Mouse (Mus musculus): ENCODE measurements around the gene Aqp11. TPM values are rescaled to one million over a fixed set of nuclear protein-coding genes. Genes with fewer than 3 reads are reported as not detected.

Gene Aqp11
- polyA plus RNA-seq (2014; fragmentation: Nextera tagmentation; extraction: Ambion mirVana): 5.7 and 6.2 TPM in 2 replicates

DNA sequence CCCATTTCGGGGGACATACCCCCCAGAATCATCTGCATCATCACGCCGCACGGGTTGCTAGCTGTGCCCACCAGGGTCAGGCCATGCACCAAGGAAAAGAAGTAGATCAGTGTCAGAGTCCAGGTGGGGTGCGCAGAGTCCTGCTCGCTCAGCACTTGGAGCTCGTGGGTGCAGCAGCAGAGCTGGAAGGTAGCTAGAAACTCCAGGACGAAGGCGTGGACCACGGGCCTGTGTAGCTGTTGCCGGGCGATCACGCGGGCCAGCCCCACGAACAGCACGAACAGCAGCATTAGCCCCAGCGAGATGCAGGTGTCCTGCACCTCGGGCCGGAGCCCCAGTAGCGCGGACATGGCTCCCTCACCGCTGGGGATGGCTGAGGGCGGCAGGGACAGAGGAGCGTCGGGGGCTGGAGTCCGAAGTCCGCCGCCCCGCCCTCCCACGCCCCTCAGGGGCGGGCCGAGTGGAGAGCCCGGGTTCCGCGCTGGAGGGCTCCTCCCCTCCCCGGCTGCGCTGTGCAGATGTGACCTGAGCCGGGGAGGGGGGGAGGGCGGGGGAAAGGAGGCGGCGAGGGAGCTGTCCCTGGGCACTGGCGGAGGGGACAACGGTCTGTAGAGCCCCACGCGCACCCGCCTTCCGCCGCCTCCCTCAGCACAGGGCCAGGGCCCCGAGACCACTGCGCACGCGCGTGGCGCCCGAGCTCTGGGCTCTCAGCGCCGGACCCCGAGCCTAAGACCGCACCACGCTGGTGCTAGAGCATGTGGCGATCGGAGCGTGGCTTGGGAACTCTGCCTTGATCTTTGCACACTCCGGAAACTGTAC is at the start of gene Aqp11:
Gene Aqp11 (minus strand): TSS at position 652 of the 819 bp plus-strand sequence.
- Histone ChIP-seq H3K27ac (ENCODE audit: low read depth, low read length) (0 out of 2 replicates have a peak within 1 kb of the TSS, but pooled peaks have one; percentile 10), H3K4me3 (ENCODE audit: low read depth, low read length) (peak within 1 kb of the TSS; percentile 57), H3K9ac (ENCODE audit: low read length) (peak within 1 kb of the TSS; percentile 69), H3K27me3 (ENCODE audit: control insufficient read depth, insufficient read depth, low read length) (no peaks in the 10 kb centered on the region), H3K4me1 (ENCODE audit: control insufficient read depth, insufficient read depth, low read length) (peaks cover 7% of the 10 kb centered on the region; the same call in 1 of the 2 replicates), H3K9me3 (ENCODE audit: control insufficient read depth, low read length) (no peaks in the 10 kb centered on the region), H3K4me2 (ENCODE audit: low read depth) (peak within 1 kb of the TSS; percentile 96), H3K36me3 (ENCODE audit: control insufficient read depth, insufficient read depth, low read length) (no peaks in the 10 kb centered on the region)
- DNase-seq (ENCODE audit: low spot score) (peak; percentile 91), ATAC-seq (ENCODE audit: insufficient read depth, low FRiP score, low TSS enrichment) (peak; percentile 91)
- WGBS: under 1% methylated on average over 60 of the region's 64 CpGs

DNA sequence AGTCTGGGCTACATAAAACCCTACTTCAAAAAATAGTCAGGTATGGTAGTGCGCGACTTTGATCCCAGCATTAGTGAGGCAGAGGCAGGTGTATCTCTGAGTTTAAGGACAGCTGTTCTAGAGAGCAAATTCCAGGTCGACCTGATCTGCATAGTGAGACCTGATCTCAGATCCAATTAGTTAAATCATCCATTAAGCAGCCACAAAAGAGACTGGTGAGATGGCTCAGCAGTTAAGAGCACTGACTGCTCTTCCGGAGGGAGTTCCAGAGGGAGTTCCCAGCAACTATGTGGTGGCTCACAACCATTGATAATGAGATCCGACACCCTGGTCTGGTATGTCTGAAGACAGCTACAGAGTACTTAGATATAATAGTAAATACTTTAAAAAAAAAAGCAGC is 45.4 kb upstream of the Aqp11 start:
- Histone ChIP-seq H3K27me3 (ENCODE audit: control insufficient read depth, insufficient read depth, low read length) (no peaks in the 10 kb centered on the region), H3K4me2 (ENCODE audit: low read depth) (no peak overlapping the region), H3K4me1 (ENCODE audit: control insufficient read depth, insufficient read depth, low read length) (no peaks in the 10 kb centered on the region), H3K9ac (ENCODE audit: low read length) (no peak overlapping the region), H3K27ac (ENCODE audit: low read depth, low read length) (no peak overlapping the region), H3K36me3 (ENCODE audit: control insufficient read depth, insufficient read depth, low read length) (no peaks in the 10 kb centered on the region), H3K9me3 (ENCODE audit: control insufficient read depth, low read length) (no peaks in the 10 kb centered on the region), H3K4me3 (ENCODE audit: low read depth, low read length) (no peak overlapping the region)
- no peak for ATAC-seq (ENCODE audit: insufficient read depth, low FRiP score, low TSS enrichment)
- 59% methylated on average over 5 of the region's 5 CpGs for WGBS
- no peak for DNase-seq (ENCODE audit: low spot score)

- no peak overlapping the region for H3K27ac ChIP-seq (ENCODE audit: low read depth, low read length)
- no peak overlapping the region for H3K4me3 ChIP-seq (ENCODE audit: low read depth, low read length)
- no peaks in the 10 kb centered on the region for H3K27me3 ChIP-seq (ENCODE audit: control insufficient read depth, insufficient read depth, low read length)
- ATAC-seq (ENCODE audit: insufficient read depth, low FRiP score, low TSS enrichment) (no peak), DNase-seq (ENCODE audit: low spot score) (no peak)
- no peaks in the 10 kb centered on the region for H3K36me3 ChIP-seq (ENCODE audit: control insufficient read depth, insufficient read depth, low read length)
- H3K9me3 ChIP-seq (ENCODE audit: control insufficient read depth, low read length): no peaks in the 10 kb centered on the region
- H3K9ac ChIP-seq (ENCODE audit: low read length): no peak overlapping the region
- H3K4me2 ChIP-seq (ENCODE audit: low read depth): no peak overlapping the region
- no peaks in the 10 kb centered on the region for H3K4me1 ChIP-seq (ENCODE audit: control insufficient read depth, insufficient read depth, low read length)
- WGBS: 75% methylated on average over 8 of the region's 8 CpGs
Observed at GRCm38 (mm10) chr7:97781496-97781895, 43.4 kb upstream of the Aqp11 start.

DNA sequence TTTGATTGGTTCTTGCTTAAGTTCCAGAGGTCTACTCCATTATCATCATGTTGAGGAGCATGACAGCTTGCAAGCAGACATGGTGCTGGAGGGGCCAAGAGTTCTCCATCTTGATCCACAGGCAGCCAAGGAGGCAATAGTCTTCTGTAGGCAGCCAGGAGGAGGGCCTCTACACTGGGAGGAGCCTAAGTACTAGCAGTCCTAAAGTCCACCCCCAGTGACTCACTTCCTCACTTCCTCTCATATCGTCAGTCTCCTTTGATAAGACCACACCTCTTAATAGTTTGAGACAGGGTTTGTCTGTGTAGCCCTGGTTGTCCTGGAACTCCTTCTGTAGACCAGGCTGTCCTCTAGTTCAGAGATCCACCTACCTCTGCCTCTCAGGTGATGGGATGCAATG is 42.7 kb upstream of the Aqp11 start:
- DNase-seq (ENCODE audit: low spot score): no peak
- H3K27me3 ChIP-seq (ENCODE audit: control insufficient read depth, insufficient read depth, low read length): no peaks in the 10 kb centered on the region
- 96% methylated on average over 1 of the region's 1 CpGs for WGBS

DNA sequence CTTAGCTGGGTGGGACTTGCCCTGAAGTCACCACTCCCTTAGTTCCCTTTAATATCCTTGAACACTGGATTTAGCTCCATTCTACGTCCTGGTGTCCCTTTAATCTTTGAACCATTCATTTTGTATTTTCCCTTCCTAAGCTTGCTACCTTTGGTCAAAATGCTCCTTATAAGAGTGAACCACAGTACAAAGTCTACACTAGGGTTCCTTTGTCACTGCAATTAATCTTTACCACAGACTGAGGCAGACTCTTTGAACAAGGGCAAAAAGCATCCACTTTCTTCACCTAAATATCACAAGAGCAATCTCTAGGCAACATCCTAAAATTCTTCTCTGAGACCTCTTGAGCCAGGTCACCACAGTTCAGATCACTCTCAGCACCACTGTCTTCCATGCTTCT is 42.1 kb upstream of the Aqp11 start:
- WGBS: 90% methylated on average over 1 of the region's 1 CpGs
- Histone ChIP-seq H3K9me3 (ENCODE audit: control insufficient read depth, low read length) (no peaks in the 10 kb centered on the region), H3K9ac (ENCODE audit: low read length) (no peak overlapping the region), H3K4me3 (ENCODE audit: low read depth, low read length) (no peak overlapping the region), H3K27me3 (ENCODE audit: control insufficient read depth, insufficient read depth, low read length) (no peaks in the 10 kb centered on the region), H3K27ac (ENCODE audit: low read depth, low read length) (no peak overlapping the region), H3K4me2 (ENCODE audit: low read depth) (no peak overlapping the region), H3K4me1 (ENCODE audit: control insufficient read depth, insufficient read depth, low read length) (no peaks in the 10 kb centered on the region), H3K36me3 (ENCODE audit: control insufficient read depth, insufficient read depth, low read length) (no peaks in the 10 kb centered on the region)
- ATAC-seq (ENCODE audit: insufficient read depth, low FRiP score, low TSS enrichment): no peak
- no peak for DNase-seq (ENCODE audit: low spot score)

More for the DNA sequence above, 42.7 kb upstream of the Aqp11 start:
- no peak for ATAC-seq (ENCODE audit: insufficient read depth, low FRiP score, low TSS enrichment)
- Histone ChIP-seq H3K9ac (ENCODE audit: low read length) (no peak overlapping the region), H3K9me3 (ENCODE audit: control insufficient read depth, low read length) (no peaks in the 10 kb centered on the region), H3K36me3 (ENCODE audit: control insufficient read depth, insufficient read depth, low read length) (no peaks in the 10 kb centered on the region), H3K4me1 (ENCODE audit: control insufficient read depth, insufficient read depth, low read length) (no peaks in the 10 kb centered on the region), H3K27ac (ENCODE audit: low read depth, low read length) (no peak overlapping the region), H3K4me3 (ENCODE audit: low read depth, low read length) (no peak overlapping the region), H3K4me2 (ENCODE audit: low read depth) (no peak overlapping the region)

- H3K4me2 ChIP-seq (ENCODE audit: low read depth): no peak overlapping the region
- no peak for ATAC-seq (ENCODE audit: insufficient read depth, low FRiP score, low TSS enrichment)
- H3K27me3 ChIP-seq (ENCODE audit: control insufficient read depth, insufficient read depth, low read length): no peaks in the 10 kb centered on the region
- 95% methylated on average over 4 of the region's 4 CpGs for WGBS
- no peaks in the 10 kb centered on the region for H3K4me1 ChIP-seq (ENCODE audit: control insufficient read depth, insufficient read depth, low read length)
- no peaks in the 10 kb centered on the region for H3K36me3 ChIP-seq (ENCODE audit: control insufficient read depth, insufficient read depth, low read length)
- H3K4me3 ChIP-seq (ENCODE audit: low read depth, low read length): no peak overlapping the region
- no peak overlapping the region for H3K9ac ChIP-seq (ENCODE audit: low read length)
- no peaks in the 10 kb centered on the region for H3K9me3 ChIP-seq (ENCODE audit: control insufficient read depth, low read length)
- no peak for DNase-seq (ENCODE audit: low spot score)
- no peak overlapping the region for H3K27ac ChIP-seq (ENCODE audit: low read depth, low read length)
Observed at GRCm38 (mm10) chr7:97777191-97777590, 39.1 kb upstream of the Aqp11 start.

GRCm38 (mm10) chr7:97775923-97776322 is 37.8 kb upstream of the Aqp11 start:
- WGBS: 80% methylated on average over 2 of the region's 2 CpGs
- ATAC-seq (ENCODE audit: insufficient read depth, low FRiP score, low TSS enrichment) (no peak), DNase-seq (ENCODE audit: low spot score) (no peak)
- H3K27me3 ChIP-seq (ENCODE audit: control insufficient read depth, insufficient read depth, low read length): no peaks in the 10 kb centered on the region
- H3K9ac ChIP-seq (ENCODE audit: low read length): no peak overlapping the region
- no peak overlapping the region for H3K27ac ChIP-seq (ENCODE audit: low read depth, low read length)
- H3K4me2 ChIP-seq (ENCODE audit: low read depth): no peak overlapping the region
- H3K4me3 ChIP-seq (ENCODE audit: low read depth, low read length): no peak overlapping the region
- H3K36me3 ChIP-seq (ENCODE audit: control insufficient read depth, insufficient read depth, low read length): no peaks in the 10 kb centered on the region
- H3K9me3 ChIP-seq (ENCODE audit: control insufficient read depth, low read length): no peaks in the 10 kb centered on the region
- H3K4me1 ChIP-seq (ENCODE audit: control insufficient read depth, insufficient read depth, low read length): no peaks in the 10 kb centered on the region

GRCm38 (mm10) chr7:97775380-97775779 is 37.3 kb upstream of the Aqp11 start:
- 76% methylated on average over 3 of the region's 3 CpGs for WGBS

More at GRCm38 (mm10) chr7:97775380-97775779, 37.3 kb upstream of the Aqp11 start:
- Histone ChIP-seq H3K27ac (ENCODE audit: low read depth, low read length) (no peak overlapping the region), H3K4me3 (ENCODE audit: low read depth, low read length) (no peak overlapping the region), H3K9me3 (ENCODE audit: control insufficient read depth, low read length) (no peaks in the 10 kb centered on the region), H3K27me3 (ENCODE audit: control insufficient read depth, insufficient read depth, low read length) (no peaks in the 10 kb centered on the region), H3K36me3 (ENCODE audit: control insufficient read depth, insufficient read depth, low read length) (no peaks in the 10 kb centered on the region), H3K9ac (ENCODE audit: low read length) (no peak overlapping the region), H3K4me2 (ENCODE audit: low read depth) (no peak overlapping the region), H3K4me1 (ENCODE audit: control insufficient read depth, insufficient read depth, low read length) (no peaks in the 10 kb centered on the region)
- DNase-seq (ENCODE audit: low spot score) (no peak), ATAC-seq (ENCODE audit: insufficient read depth, low FRiP score, low TSS enrichment) (no peak)

Data from neural tube, embryonic 11.5 days (tissue).